Mouse (Mus musculus) CD8-positive naive resting alpha-beta T cell, adult 2 months (primary cell): ENCODE measurements around the gene Slc25a26.
"Not testable (repeated sequence)": the region's sequence is repeated elsewhere in the genome, so short reads cannot be mapped to it uniquely, and the experiment has no call there.

Source experiments
- DNase-seq, 2 experiments: peaks; one replicate each; pipeline ENCODE4 v3.0.0; 2022; ENCODE audit warnings: low read depth in 2 of 2, low spot score in 2 of 2

Gene Slc25a26

DNA sequence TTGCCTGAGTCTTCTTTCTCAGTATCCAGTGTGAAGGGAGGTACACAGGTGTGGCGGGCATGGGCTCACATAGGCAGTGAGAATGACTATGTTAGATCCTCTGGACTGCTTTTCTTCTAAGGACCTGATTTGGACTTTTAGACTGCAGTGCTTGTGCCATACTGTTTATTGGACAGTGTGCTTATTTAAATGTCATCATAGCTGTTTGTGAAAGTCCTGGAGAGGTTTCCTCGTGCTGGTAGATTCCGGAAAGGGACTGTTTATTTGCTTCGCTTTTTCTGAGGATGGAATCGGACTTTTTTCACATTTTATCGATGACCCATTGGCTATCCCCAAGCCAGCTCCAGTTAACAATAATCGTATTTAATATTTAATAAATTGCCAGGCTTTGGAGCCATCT is 50.7 kb downstream of the Slc25a26 start:
- DNase-seq: no peak

DNA sequence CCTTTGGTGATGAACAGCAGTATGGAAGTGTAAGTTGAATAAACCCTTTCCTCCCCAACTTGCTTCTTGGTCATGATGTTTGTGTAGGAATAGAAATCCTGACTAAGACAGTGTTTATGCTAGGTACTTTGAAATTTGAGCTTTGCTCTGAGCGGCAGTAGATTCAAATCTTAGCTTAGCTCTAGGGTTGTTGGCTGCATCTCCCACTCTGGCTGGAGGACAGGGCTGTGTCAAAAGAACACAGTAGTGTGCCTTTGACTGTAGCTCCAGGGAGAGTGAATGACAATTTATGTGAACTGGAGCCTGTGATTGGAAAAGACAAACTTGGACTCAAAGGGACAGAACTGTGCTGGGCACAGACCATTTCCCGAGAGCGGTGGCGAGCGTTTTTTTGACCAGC is 53.0 kb downstream of the Slc25a26 start:
- no peak for DNase-seq

DNA sequence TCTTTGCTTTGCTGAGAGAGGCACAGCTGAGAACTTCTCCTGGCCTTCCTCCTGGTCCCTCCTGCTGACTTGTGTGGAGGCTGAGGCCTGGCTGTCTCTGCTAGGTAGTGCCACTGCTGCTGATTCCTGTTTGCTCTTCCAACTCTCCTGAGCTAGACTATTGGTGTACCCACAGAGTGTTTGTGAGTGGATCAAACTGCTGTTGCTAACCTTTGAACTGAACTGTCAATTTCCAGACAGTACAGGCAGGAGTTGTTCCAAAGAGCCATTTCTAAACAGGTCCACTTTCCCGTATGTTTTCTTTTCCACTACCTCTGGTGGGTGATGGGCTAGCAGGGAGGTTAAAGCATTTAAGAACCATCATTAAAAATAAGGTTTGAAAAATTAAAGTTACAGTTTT is 58.5 kb downstream of the Slc25a26 start:
- not testable (repeated sequence) for DNase-seq

DNA sequence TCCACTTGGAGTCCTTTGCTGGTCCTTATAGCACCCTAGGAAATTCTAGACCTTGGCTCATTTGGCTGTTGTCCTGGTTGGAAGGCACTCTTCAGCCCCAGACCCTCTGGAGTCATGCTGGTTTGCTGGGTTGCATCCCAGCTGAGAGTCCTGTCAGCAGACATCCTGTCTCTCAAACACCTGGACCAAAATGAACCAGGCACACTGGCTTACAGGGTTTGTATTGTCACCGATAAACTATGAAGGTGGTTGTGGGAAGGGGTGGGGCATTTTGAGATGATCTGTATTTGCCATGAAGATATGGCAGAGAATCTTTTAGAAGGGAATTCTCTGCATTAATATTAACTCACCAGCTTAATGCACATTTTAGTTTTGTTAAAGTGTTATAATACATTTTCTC is 60.8 kb downstream of the Slc25a26 start:
- DNase-seq: no peak

DNA sequence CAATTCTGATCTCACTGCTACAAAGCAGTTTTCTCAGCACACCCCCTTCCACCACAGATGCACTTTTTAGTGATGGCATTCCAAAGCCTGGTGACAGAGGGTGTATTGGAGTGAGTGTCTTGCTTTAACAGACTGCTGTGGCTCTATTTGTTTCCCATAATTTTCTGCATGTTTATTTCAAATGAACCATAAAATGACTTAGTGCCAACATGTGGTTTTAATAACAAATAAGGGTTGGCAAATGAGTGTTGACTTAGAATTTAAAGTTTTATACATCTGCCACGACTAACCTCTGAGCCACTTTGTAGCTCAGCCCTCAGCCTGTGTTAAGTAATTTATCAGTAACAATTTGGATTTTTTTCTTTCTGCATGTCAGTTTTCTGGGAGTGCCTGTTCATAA is 61.2 kb downstream of the Slc25a26 start:
- DNase-seq: no peak

DNA sequence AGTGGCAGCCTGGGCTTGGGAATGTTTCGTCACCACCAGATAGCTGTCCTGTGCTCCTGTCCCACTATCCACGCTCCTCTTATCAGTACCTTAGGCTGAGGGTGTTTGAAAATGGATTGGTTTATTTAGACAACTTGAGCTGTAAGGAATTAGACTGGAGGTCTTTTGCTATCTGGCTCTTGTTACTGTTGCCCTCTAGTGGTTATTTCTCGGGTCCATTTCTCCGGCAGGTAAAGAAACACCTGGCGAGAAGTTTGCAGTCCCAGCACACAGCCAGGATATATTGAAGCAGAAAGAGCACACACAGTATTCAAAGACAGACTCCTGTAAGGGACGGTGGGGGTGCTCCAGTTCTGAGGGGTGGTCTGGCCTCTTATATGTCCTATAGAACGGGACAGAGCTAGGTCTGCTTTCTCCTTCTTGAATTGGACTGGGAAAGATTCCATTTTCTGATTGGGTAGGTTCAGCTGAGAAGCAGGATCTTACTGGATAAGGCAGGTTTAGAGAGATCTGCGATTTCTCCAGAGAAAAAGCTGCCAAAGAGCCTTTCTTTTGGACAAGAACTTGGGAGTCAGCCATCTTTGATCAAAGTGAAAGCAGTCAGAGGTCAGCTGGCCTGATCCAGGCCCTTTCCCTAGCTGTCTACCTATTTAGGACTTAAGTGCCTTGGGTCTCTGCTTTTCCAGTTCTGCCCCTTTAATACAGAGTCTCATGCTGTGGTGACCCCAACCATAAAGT is 63.2 kb downstream of the Slc25a26 start:
- no peak for DNase-seq

DNA sequence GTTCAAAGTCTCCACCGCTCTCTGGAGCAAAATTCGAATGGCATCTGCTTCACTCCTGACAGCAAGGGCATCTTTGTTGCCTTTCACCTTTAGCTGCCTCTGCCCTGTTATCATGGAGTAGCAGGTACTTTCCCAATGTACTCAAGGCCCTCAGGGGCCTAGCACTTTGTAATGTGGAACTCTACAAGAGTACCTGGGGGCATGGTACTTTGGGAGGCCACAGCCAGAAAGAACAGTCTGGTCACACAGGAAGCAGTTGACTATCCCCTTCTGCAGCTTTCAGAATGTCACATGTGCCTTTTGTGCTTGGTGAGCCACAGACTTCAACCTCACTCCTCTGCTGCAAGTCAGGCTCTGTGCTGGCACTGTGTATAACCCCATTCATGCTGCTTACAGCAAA is 65.6 kb downstream of the Slc25a26 start:
- DNase-seq: no peak

DNA sequence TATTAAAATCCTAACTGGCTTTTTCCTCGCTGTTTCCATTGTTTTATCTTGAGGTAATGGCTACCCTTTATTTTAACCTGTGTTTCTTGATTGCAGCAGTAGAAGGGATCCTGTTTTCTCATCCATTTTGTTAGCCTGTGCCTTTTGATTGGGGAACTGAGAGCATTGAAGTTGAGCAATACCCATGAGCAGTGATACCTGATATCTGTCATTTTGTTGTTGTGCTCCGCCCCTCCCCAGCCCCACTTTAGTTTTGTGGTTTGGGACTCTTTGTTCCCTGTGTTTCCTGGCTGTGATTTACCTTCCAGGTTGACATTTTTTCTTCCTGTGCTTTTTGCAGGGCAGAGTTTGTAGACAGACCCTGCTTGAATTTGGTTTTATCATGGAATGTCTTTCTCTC is 67.9 kb downstream of the Slc25a26 start:
- DNase-seq: no peak

DNA sequence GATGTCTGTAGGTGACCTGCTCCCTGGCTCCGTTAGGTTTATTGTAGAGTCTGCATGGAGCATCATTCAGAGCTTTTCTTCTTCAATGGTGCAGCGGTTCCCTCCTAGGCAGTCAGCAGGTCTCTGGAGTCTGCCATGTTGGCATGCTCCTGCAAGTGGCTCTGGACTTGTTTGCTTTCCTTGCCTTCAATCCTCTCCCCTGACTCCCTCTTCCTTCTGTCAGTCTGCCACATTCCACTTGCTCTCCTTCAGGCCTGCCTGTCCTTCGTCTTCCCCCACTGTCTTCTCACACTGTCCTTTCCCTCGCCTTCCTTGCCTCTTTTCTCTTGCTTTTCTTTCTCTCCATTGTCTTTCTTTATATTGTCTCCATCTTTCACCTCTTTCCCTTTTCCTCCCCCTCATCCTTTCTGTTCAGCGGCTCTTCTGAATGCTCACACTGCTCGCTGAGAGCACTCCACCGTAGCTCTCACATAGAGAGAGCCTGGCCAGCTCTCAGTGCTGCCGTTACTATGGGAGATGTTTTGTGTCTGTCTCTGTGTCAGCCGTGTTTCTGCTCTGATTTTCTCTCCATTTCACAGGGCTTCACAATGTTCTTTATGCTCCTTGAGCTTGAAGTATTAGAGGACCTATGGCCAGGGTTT is 75.5 kb downstream of the Slc25a26 start:
- DNase-seq: no peak

DNA sequence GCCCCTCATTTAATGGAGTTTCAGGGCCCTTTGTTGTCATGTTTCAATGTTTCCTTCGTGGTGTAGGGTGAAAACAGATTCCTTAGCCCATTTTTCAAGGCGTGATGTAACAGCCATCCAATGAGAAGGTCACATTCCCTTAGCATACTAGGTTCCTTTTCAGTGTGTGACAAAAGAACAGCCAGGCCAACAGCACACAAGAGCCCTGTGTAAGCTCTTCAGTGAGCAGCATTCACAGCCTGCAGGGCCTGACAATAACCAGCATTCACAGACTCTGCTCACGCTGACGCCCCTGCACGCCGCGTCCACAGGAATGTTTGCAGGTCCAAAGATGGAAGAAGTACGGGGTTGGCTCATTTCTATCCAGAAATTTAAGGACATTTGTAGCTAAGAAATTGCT is 77.9 kb downstream of the Slc25a26 start:
- DNase-seq: no peak

DNA sequence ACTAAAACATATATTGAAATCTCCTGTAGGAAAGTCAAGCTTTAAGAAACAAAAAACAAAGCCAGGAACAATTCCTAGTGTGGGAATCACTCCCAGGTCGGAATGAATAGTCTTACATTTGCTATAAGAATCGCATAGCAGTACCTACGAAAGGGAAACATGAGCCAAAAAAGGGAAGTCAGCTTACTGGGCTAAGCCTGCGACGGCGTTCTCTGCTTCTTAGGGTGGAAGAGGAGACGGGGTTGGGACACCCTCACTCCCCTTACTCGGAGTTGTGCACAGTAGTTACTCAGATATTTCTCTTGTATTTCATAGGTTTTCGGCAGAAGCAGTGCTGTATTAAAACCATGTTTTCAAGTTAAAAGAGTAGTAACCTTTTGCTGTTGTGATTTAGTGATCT is 81.9 kb downstream of the Slc25a26 start:
- no peak for DNase-seq

DNA sequence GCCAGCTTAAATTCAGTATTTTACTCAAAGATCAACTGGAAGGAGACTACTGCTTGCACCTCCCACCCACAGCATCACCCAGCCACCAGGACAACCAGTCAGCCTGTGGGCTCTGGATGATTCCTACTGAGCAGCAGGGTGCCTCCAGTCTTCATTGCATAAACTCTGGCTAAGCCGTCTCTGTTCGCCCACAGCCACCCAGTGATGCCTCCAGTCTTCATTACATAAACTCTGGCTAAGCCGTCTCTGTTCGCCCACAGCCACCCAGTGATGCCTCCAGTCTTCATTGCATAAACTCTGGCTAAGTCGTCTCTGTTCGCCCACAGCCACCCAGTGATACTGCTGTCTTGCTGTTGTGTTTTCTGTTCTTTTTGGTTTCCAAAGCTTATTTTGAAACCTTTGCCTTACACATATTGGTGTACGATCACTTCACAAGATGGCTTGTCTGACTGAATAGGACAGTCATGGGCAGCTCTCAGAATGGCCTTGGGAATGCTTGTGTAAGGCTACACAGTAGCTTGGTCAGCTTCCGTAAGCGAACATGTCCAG is 84.1 kb downstream of the Slc25a26 start:
- DNase-seq: no peak

DNA sequence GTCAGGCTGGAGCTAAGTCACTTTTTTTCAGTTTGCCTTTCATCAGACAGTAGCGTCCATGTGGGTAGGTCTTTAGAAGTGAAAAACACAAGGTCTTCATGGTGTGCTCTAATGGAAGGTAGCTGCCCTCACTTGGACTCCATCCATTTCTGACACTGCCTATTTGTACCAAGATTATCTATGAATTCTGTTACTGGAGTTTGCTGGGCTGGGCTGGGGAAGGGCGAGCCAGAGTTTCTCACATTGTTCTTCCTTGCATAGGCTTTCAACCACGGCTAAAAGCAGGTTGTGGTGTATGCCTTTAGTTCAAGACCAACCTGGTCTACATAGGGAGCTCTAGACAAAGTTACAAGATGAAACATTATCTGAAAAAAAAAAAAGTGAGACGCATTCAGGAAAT is 84.8 kb downstream of the Slc25a26 start:
- no peak for DNase-seq

DNA sequence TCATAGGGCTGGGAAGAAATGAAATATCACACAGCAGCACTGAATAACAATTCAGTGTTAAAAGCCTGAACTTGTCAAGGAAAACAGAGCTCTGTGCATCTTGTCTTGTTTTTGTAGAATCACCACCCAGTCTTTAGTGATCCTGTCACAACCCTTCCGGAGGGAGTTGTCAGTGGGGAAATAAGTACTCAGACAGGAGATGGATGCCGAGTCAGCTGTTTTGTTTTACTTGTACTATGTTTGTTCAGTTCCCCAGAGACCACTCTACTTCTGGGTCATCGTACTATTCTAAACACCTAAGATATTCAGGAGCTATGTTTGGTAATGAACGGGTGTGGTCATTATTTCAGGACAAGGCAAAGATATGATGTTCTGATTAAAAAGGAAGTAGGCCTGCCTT is 88.2 kb downstream of the Slc25a26 start:
- DNase-seq: no peak

DNA sequence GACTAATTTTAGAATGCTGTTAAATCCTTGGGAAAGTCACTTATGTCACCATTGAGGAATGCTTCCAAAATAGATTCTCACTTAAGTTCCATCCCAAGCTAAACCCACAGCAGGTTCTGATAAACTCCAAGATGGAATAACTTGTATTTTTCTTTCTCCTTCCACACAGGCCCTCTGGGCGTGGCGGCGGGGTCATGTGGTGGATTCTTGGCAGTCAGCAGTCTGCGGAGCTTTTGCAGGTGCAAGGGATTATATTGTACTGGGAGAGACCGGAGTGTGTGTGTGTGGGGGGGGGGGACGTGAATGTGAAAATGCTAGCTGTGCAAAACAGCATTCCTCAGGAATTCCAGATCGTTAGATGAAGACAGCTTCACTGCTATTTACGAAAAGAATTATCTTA is 92.1 kb downstream of the Slc25a26 start:
- no peak for DNase-seq

DNA sequence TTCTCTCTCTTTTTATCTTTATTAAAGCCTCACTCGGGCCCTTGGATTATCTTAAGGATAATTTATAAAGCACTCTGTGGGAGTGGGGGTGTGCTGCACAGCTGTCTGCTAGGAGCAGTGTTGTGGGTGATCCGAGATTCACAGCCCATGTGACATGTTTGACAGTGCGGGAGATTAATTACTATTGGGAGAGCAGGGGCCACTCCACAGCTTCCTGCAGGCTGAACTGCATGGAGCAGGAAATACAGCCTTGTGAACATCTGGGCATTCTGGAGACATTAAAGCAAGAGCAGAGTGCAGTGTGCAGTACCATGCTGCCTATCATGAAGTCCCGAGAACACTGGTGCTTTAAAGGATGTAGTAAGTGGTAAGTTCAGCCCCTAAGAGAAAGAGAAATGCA is 92.6 kb downstream of the Slc25a26 start:
- DNase-seq: no peak

DNA sequence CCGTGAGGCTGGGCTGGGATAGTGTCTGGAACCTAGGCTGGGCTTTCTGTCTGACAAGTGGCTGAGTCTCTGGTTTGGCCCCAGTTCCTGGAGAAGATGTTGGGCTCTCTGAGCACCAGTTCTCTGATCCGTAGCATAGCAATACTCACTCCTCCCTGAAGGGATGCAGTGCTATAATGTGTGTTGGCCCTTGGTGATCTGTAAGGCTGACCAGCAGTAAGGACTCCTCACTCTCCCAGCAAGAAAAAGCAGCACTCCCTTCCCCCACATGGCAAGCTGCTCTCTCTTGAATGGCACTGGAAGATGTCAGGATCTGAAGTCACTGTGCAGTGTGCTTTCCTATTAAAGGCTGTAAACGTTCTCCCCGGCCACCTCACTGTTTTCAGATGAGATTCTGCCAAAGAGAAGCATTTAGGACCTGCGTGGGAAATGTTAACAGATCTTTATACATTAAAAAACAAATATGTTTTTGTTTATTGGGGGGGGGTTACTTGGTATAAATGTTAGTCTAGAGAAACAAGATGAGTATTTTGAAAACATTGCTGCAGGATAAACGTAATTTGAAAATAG is 94.0 kb downstream of the Slc25a26 start:
- DNase-seq: no peak

DNA sequence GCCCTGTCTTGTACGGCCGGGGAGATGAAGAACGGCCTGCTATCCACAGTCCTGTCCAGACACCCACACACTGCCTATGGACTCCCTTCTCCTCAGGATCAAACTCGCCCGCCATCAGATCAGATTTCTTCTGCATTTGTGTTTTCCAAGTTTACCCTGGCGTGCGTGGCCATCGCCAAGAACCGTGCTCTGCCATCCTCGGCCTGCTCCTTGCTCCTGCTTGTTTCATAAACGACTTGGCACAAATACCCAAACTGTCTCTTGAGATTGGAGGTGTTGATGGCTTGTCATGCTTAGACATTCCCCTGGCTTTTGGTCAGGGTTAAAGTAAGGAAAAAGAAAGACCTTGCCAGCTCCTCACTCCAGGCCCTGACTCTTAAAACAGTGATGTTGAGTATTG is 94.6 kb downstream of the Slc25a26 start:
- DNase-seq: no peak

DNA sequence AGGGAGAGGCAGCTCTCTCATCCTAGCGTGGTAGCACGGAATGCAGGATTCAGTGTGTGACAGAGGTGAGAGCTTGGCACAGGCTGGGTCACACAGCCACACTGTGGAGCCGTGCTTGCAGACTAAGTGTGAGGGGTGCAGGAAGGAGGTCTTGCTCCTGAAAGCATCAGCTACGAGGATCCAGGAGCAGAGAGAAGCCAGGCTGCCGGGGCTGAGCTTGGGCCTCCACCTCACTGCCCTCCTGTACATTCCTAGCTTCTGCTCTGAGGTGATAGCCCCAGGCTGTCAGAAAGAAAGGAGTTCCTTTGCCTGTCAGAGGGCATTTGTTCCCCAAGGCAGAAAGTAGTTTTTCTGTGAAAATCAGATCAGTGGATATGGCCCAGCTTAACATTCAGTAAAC is 95.1 kb downstream of the Slc25a26 start:
- DNase-seq: no peak

DNA sequence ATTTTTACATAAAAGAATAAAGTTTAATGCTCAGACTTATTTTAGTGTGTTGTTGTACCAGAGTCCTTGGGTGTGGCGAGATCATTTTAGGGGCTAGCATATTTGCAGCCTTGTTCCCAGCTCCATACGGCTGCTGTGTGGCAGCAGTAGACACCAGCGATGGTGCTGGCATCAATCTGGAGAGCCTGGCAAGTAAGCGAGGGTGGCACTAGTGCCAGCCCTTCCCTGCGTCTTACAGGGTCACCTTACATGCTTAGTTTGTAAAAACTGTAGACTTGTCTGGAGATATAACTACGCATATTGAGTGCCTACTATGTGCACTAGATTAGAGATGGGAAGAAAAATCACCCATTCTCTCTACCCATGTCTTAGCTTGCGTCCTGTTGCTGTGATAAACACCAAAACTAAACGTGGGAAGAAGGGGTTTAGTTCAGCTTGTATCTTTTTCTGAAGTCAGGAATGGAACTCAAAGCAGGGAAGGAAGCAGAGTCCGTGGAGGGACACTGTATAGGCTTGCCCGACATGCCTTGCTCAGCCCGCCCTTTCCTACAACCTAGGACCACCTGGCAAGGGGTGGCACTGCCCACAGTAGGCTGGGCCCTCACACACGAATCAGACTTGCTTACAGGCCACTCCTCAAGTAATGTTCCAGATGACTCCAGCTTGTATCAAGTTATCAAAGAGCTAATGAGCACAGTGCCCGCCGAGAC is 96.1 kb downstream of the Slc25a26 start:
- no peak for DNase-seq

DNA sequence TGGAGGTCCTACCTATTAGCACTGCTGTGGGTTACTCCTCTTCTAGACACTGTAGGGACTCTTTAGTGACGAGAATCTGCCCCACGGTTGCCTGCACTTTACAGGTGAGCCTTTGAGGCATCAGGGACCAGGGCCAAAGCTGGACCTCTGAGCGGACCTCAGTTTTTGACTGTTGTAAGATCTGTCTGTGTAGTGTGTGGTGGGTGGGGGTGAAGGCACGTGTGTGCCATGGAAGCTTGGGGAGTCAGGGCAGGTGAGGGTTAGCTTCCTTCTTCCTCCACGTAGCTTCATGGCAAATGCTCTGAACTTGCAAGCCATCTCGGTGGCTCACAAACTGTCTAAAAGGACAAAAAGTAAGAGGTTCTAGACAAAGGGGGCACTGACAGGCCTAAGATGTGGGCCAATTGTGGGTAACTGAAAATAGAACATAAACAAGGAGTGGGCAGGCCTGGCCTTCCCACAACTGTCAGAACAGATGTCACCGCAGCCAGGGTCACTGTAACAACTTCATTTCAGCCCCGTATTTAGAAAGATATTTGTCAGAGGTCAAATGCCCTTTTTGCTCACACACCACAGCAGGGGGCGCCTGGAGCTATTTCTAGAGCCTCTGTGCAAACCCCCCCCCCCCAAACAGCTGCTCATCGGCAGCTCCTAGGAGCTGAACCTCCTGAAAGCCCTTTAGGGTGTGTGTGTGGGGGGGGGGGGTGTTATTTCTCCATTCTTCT is 96.8 kb downstream of the Slc25a26 start:
- no peak for DNase-seq
